Mouse (Mus musculus): Measurements from ENCODE around the gene Dtx2. TPM values are rescaled to one million over a fixed set of nuclear protein-coding genes. Genes with fewer than 3 reads are reported as not detected.

Gene Dtx2
- polyA plus RNA-seq (2012; rRNA removed): 10.5 and 10.6 TPM in 2 replicates

DNA sequence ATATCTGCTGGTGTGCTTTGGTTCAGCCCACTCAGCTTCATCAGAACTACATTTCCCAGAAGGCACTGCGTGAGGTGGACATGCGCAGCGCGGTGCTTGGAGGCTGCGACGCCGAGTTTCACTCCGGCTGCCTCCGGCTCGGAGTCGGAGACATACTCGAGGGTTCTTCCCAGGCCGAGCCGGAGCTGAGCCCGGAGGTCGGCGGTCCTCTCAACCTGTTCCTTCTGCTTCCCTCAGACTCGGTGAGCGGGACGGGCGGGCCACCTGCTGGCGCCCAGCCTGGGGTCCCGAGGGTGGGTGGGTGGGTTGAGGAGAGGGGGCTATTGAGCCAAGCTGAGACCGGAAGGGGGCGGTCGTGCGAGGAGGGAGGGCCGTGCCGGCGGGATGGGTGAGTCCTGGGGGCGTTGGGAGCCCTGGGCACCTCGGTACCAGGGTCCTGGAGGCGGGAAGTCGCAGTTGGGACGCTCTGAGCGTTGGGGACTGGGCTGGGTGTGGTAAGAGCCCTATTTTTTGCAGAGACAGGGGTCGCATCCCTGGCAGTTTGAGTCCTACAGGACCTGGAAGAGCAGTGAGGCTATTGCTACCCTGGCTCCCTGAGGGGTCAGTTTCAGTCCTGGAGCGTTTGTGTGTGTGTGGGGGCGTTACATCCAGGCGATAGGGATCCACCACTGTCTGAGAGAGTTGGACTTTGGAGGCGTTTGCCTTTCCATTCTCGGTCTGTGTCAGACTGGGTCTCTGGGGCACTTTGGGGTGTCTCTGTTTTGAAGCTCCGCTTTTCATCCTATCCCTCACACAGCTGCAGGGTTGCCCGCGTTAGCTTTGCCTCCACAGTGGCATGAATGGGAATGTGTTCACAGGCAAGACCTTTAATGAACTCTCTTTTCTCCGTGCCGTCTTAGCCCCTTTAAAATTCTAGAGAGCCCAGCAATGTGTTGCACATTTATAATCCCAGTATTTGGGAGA, at the start of gene Dtx2:
TSS of gene Dtx2 (plus strand) at position 76 of the 963 bp plus-strand sequence.
- peak; percentile 82 to 93 for DNase-seq (ENCODE audit: extremely low spot score in 1 of 2, low spot score in 1 of 2)

GRCm38 (mm10) chr5:135945916-135946408, 48.6 kb upstream of the Dtx2 start:
- DNase-seq (ENCODE audit: extremely low spot score in 1 of 2, low spot score in 1 of 2): no peak

- DNase-seq (ENCODE audit: extremely low spot score in 1 of 2, low spot score in 1 of 2): no peak
Observed at GRCm38 (mm10) chr5:135946621-135947020, 48.0 kb upstream of the Dtx2 start.

DNA sequence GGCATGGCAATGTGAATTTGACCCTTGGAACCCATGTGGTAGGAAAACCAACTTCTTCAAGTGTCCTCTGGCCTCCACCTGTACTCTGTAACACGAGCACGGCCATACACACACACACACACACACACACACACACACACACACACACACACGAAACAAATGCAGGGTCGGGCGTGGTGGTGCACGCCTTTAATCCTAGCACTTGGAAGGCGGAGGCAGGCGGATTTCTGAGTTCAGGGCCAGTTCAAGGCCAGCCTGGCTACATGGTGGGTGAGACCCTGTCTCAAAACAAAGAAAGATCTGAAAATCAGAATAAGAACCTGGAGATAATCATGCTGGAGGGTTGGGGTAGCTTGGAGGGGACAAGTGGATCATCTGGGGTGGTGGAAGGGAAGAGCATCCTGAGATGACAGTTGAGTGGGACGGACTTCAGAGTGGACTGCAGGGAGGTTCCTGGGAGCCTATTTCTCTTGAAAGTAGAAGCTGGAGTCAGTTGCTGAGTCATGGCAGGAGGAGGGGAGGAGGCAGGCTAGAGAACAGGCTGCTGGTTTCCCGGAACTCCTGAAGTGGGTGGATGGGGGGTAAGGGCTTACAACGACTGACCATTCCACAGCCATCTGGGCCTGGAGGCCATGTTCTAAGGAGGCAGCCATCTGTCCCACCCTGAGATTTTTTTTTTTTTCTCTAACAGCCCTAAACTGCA, 43.7 kb upstream of the Dtx2 start:
- DNase-seq (ENCODE audit: extremely low spot score in 1 of 2, low spot score in 1 of 2): no peak

DNA sequence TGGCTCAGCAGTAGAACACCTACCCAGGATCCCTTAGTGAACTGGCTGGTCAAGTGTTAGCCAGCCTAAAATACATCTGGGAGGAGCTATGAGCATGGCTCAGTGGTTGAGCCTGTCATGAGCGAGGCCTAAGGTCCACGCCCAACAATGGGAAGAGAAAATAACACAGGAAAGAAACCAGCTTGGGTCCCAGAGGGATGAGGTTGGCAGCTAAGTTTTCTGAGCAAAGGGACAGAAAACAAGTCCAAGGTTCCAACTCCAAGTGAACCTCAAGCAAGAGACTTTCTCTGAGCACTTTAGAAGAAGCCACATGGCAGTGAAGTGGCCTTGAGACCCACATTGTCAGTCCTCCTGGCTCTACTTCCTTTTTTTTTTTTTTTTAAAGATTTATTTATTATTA, 42.9 kb upstream of the Dtx2 start:
- DNase-seq (ENCODE audit: extremely low spot score in 1 of 2, low spot score in 1 of 2): no peak

DNA sequence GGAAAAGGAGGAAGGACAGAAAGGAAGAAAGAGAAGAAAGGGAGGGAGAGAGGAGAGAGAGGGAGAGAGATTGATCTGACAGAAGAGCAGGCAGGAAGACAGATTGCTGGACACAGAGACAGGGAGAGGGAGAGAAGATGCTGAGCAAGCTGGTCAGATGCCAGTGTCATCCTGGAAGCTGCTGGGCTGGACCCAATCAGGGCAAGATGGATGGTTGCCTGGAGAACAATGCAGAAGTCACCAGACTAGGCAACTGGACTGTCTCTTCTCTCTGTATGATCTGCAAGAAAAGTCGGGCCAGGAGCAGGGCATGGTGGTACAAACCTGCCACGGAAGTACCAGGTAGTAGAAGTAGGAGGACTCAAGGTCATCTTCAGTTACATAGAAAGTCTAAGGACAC, 41.8 kb upstream of the Dtx2 start:
- no peak for DNase-seq (ENCODE audit: extremely low spot score in 1 of 2, low spot score in 1 of 2)

- no peak for DNase-seq (ENCODE audit: extremely low spot score in 1 of 2, low spot score in 1 of 2)
Observed at GRCm38 (mm10) chr5:135956300-135957206, 38.0 kb upstream of the Dtx2 start.

- DNase-seq (ENCODE audit: extremely low spot score in 1 of 2, low spot score in 1 of 2): peak; percentile 95 to 96
Observed at GRCm38 (mm10) chr5:135957207-135957974, 37.2 kb upstream of the Dtx2 start.

GRCm38 (mm10) chr5:135958367-135958766, 36.2 kb upstream of the Dtx2 start:
- DNase-seq (ENCODE audit: extremely low spot score in 1 of 2, low spot score in 1 of 2): no peak

DNA sequence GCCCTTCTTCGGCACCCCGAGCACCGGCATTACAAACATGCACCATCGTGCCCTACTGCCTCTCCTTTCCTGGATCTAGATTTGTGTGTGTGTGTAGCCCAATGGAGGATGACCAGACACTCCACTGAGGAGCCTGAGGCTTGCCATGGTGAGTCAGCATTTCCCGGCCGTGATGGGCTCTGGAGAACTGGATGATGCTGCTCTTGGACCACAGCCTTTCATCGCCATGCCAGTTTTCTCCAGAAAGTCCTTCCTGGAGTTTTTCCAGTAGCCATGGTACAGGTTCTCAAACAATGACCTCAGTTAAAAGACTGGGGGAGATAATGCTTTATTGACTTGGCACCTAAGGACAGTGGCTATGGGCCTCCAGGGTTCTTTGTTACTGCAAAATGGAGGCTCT, 34.7 kb upstream of the Dtx2 start:
- DNase-seq (ENCODE audit: extremely low spot score in 1 of 2, low spot score in 1 of 2): no peak

GRCm38 (mm10) chr5:135960909-135961635, 33.5 kb upstream of the Dtx2 start:
- DNase-seq (ENCODE audit: extremely low spot score in 1 of 2, low spot score in 1 of 2): no peak

GRCm38 (mm10) chr5:135962125-135962491, 32.5 kb upstream of the Dtx2 start:
- DNase-seq (ENCODE audit: extremely low spot score in 1 of 2, low spot score in 1 of 2): no peak

DNA sequence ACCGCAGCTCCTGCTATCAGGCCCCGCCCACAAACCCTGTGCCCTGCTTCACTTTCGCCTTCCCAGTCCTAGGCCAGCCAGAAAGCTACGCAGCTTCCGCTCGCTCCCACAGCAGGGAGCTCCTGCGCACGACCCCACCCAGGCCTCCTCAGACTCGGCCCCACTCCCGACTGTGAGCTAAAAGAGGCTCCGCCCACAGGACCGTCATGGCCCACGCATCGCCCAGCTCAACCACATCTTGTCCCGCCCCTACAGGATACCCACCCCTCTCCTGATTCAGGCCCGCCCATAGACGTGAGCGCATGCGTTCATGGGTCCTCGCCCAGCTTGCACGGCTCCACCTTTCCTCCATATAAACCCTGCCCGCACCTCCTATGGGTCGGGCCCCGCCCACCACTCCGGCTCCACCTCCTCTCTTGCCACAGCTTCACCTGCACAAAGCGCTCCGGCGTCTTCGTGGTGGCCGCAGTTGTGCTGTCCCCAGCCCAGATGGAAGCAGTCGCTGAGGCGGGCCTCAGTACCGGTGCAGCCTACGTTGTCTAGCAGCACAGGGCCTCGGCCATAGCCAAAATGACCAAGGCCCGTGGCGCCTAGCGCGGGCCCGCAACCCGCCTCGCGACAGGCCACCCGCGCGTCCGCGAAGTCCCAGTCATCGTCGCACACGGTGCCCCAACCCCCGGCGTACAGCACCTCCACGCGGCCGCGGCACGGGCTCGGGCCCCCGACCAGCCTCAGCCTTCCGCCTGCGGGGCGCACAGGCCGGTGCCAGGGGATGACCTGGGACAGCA, 31.9 kb upstream of the Dtx2 start:
- peak; percentile 97 for DNase-seq (ENCODE audit: extremely low spot score in 1 of 2, low spot score in 1 of 2)

- DNase-seq (ENCODE audit: extremely low spot score in 1 of 2, low spot score in 1 of 2): no peak
Observed at GRCm38 (mm10) chr5:135963280-135963627, 31.3 kb upstream of the Dtx2 start.

- no peak for DNase-seq (ENCODE audit: extremely low spot score in 1 of 2, low spot score in 1 of 2)
Observed at GRCm38 (mm10) chr5:135965501-135965930, 29.1 kb upstream of the Dtx2 start.

DNA sequence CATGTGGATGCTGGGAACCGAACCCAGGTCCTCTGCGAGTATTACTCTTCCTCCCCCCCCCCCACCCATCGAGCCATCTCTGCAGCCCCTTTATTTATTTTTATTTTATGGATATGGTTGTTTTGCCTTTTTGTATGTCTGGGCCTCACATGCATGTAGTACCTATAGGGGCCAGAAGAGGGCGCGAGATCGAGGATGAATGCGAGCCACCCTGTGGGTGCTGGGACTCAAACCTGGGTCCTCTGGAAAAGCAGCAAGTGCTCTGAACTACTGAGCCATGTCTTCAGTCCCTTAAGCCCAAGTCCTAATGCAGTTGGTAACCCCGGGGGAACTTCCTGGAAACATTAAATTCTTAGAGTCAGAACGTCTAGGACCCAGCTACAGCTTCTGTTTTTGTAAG, 27.7 kb upstream of the Dtx2 start:
- no peak for DNase-seq (ENCODE audit: extremely low spot score in 1 of 2, low spot score in 1 of 2)

- DNase-seq (ENCODE audit: extremely low spot score in 1 of 2, low spot score in 1 of 2): peak in 1 of 2 experiments; percentile 64
Observed at GRCm38 (mm10) chr5:135968781-135969180, 25.8 kb upstream of the Dtx2 start.

GRCm38 (mm10) chr5:135970247-135970646, 24.4 kb upstream of the Dtx2 start:
- DNase-seq (ENCODE audit: extremely low spot score in 1 of 2, low spot score in 1 of 2): no peak

All from frontal cortex, adult 2 months (tissue).